Mouse (Mus musculus) Patski (cell line): ENCODE measurements around the gene Cfap61. TPM values are rescaled to one million over a fixed set of nuclear protein-coding genes. Genes with fewer than 3 reads are reported as not detected.

ENCODE experiments used
- ATAC-seq: fragments of 100-300 bp; one replicate; pipeline ENCODE4 v1.8.0; 2021
- CTCF ChIA-PET: fragments of 350-600 bp; sonication (Branson Sonifier 250); formaldehyde crosslinking; loops from one replicate; lab custom pipeline; 2022; ENCODE audit warnings: inconsistent platforms; lab: Charles Lee
- POLR2A ChIA-PET: fragments of 350-600 bp; sonication (Branson Sonifier 250); formaldehyde crosslinking; loops from one replicate; lab custom pipeline; 2022; ENCODE audit warnings: antibody characterized with exemption, inconsistent platforms; lab: Charles Lee
- DNase-seq: peaks from one replicate; pipeline ENCODE4 v3.0.0-alpha.2; 2011; ENCODE audit warnings: low read depth, low spot score
- H3K27me3 ChIP-seq: fragments of 371-371 bp; one replicate; pipeline ENCODE4 v1.5.1; 2021
- CTCF ChIP-seq: fragments of 100-300 bp; IDR thresholded peaks from one replicate; pipeline ENCODE4 v1.5.1; 2021
- in situ Hi-C: fragments of 300-500 bp; cut with MboI; formaldehyde crosslinking; loops from 3 replicates; pipeline ENCODE4 v1.11.1; 2018; ENCODE audit warnings: low pct_unique_long_range_greater_than_20kb, mixed read lengths
- polyA plus RNA-seq: library from polyadenylated mRNA; unstranded; gene quantifications from one replicate; pipeline ENCODE4 v1.2.3, GENCODE M21; 2021

The Cfap61 gene
- polyA plus RNA-seq, 1 experiment from 2014 or later, result 0.64 TPM

DNA sequence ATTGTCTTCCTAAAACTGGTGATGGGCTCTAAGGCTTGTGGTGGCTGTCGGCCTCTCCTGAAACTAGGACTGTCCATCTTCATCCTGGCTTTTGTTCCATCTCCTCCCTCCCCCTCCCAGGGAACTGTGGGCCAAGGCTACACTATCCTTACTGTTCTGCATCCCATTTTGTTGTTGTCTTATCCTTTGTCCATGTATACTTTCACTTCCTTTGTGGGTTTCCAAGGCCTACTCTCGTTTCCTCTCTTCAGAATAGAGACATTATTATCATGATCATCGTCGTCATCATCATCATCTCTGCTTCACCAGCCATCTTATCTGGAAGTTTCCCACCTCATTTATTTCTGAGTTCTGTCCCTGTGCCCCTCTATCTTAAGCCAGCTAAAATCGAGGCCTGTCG is 199.7 kb downstream of the Cfap61 start:
- ATAC-seq (no peak), DNase-seq (no peak)
- no peak for TF ChIP-seq CTCF
- POLR2A ChIA-PET, result no interaction called here
- H3K27me3 ChIP-seq, result no peaks in the 10 kb centered on the region
- CTCF ChIA-PET, result no interaction called here
- in situ Hi-C loops, result no loop called here

DNA sequence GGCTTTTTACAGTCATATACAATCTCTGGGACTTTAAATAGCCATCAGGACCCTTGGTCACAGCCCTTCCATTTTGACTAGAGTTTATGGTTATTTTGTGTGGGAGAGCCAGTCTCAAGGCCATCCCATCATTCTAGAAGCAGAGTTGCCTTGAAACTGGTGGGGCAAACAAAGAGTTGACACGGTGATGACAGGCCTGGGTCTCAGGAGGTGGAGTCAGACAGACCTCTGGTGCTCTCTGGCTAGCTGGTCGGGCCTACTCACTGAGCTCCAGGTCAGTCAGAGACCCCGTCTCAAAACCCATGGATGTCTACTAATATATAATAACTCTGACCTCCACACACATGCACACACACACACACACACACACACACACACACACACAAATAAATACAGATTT is 206.1 kb downstream of the Cfap61 start:
- peaks cover 3% of the 10 kb centered on the region for H3K27me3 ChIP-seq
- ChIA-PET CTCF (no interaction called here), POLR2A (no interaction called here)
- no peak for TF ChIP-seq CTCF
- ATAC-seq, result no peak
- DNase-seq, result no peak
- in situ Hi-C loops, result no loop called here

DNA sequence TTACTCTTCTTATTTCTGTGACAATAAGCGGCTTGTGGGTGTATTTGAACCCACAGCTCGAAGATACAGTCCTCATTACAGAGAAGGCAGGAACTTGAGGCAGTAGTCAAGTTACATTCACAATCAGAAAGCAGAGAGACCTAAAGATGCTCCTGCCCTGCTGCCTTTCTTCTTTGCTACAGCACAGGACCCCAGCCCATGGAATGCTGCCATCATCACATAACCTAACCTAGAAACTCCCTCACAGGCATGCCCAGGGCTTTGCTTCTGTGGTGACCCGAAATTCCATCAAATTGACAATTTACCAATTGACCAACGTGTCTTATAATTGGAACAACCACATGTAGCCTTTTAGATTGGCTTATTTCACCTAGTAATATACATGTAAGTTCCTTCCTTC is 212.7 kb downstream of the Cfap61 start:
- ATAC-seq, result no peak
- POLR2A ChIA-PET, result no interaction called here
- CTCF ChIA-PET, result no interaction called here
- H3K27me3 ChIP-seq, result peaks cover 10% of the 10 kb centered on the region
- in situ Hi-C loops, result no loop called here
- TF ChIP-seq CTCF, result no peak
- no peak for DNase-seq

DNA sequence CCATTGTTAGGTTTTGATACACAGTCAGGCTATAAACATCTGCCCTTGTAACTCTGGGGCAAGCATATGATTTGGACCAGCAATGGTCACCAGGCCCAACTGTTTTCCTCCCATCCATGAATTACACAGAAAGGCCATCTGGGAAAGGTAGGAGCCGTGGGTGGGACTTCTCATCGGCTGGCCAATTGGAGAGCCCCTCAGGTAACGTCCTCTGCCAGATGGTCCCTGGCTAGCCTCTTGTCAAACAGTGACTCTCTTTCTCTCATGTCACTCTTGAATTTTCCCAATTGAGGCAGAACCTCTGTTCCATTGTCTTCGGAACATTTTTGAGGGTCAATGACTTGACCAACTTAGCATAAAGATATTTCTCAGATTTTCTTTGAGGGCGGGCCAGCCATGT is 213.2 kb downstream of the Cfap61 start:
- in situ Hi-C loops, result no loop called here
- no peak for TF ChIP-seq CTCF
- H3K27me3 ChIP-seq, result peaks cover 10% of the 10 kb centered on the region
- ATAC-seq (no peak), DNase-seq (no peak)
- ChIA-PET POLR2A (no interaction called here), CTCF (no interaction called here)

DNA sequence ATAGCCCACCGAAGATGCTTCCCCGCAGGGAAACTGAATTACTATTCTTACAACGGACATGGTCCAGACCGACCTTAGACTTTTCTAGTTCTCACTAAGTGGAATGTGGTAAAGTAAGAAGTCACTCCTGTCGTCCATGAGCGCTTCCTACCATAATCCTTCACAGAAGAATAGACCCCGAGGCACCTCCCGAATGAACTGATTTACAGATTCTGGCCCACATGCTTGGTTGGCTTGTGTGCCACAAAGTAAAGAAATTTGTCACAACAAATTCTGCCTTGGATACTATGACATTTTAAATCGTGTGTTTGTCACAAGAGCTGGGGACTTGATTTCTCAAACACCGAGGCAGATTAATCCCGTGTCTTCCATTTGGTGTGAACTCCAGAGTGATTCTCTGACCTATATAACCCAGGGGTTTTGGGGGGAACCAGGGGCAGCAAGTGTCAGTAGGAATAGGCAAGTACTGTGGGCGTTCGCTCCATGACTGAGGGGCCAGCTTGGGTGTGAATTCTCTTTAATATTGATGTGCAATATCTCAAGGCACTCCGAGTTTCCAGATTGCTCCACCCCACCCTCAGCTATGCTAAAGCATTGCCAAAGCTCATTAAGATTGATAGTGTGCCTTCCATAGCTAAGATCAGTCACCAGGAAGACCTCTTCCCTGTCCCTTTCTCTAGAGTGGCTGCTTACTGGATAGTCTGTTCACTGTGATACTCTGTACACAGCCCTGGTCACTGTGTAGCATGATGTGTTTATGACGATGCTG is 214.8 kb downstream of the Cfap61 start:
- CTCF ChIA-PET, result no interaction called here
- DNase-seq (no peak), ATAC-seq (no peak)
- H3K27me3 ChIP-seq, result peaks cover 14% of the 10 kb centered on the region
- in situ Hi-C loops, result no loop called here
- TF ChIP-seq CTCF, result no peak
- POLR2A ChIA-PET, result no interaction called here

DNA sequence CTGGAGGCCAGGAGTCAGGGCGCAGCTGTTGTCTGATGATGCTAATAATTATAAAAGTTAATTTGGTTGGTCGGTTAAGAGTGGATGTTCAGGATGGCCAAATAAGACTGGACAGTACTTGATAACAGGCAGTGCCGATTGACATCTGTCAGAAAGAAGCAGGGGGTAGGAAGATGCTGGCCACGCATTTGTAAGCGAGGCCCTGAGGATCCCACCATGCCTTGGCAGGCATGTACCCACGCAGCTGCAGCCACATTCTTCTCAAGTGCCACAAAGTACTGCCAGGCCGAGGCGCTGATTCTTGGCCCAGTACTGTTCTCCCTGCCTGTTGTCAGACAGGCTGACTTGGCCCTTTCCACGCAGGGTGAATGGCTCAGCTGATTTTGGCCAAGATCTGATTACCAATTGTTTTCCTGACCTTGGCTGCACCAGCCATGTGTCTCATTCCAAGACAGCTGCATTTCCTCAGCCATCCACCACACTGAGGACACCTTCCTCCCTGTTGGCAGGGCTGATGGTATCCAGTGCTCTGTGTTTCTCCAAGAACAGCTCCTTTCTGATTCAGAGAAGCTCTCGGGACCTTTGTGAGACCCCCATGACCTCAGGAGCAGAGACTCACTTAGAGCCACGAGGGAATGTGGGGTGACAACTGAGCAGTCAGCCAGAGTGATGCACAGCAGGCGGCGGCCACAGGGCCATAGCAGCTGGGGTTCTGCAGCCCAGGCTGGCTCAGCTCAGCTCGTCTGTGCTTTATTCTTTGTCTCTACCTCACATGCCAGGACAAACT is 233.6 kb downstream of the Cfap61 start:
- ChIA-PET CTCF (no interaction called here), POLR2A (no interaction called here)
- in situ Hi-C loops, result no loop called here
- peaks cover 5% of the 10 kb centered on the region for H3K27me3 ChIP-seq
- DNase-seq (no peak), ATAC-seq (no peak)
- TF ChIP-seq CTCF, result no peak

DNA sequence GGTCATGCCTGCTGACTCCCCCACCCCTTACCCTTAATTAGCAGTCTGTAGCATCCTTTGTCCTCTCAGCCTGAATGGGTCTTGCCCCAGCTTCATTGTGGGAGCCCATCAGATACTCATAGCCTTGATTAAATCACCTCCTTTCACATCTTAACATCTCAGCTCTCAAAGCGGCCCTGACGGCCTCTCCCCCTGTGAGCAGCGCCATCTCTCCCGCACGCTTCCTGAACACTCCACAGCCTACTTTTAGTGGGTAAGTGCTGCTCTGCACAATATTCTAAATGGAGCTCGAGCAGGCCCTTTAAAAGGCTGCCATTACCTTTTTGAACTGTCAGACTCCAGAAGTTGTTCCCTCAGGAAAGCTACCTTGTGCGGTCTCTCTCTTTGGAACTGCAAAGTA is 234.9 kb downstream of the Cfap61 start:
- no peak for ATAC-seq
- ChIA-PET CTCF (no interaction called here), POLR2A (no interaction called here)
- in situ Hi-C loops, result no loop called here
- no peak for TF ChIP-seq CTCF
- DNase-seq, result no peak
- H3K27me3 ChIP-seq, result peaks cover 11% of the 10 kb centered on the region

DNA sequence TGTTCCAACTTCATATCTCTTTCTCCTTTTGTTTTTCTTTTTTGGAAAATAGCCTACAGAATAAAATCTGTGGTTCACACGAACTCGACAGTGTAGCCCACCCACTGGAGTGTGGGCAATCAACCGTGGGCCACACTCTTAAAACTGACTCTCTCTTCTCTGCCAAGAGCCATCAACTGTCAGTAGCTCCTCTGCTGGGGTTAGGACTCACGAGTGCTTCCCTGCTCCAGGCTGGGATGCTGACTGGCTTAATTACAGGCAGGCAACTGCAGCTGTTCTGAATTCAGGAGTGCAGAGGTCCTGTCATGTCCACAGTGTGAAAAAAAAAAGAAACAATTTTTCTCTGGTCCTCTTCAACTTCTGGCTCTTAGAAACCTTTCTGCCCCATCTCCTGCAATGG is 237.5 kb downstream of the Cfap61 start:
- DNase-seq, result no peak
- peaks cover 11% of the 10 kb centered on the region for H3K27me3 ChIP-seq
- in situ Hi-C loops, result no loop called here
- ATAC-seq, result no peak
- POLR2A ChIA-PET, result no interaction called here
- no peak for TF ChIP-seq CTCF
- CTCF ChIA-PET, result no interaction called here

DNA sequence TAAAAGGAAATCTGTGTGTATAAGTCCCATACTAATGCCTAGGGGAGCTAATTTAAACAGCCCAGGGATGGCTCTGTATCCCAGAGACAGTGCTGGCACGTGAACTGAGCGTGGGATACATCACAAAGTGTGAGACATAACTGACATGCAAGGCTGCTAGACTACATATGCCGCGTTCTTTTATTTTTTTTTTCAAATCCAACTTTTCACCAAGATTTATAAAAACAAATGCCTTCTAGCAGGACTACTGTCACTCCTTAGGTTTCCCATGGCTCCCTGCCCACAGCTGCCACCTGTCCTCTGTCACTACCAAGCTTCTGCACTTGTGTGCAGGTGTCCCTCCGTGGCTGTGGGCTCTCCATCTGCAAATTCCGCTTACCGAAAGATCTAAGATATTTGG is 239.6 kb downstream of the Cfap61 start:
- no peak for ATAC-seq
- CTCF ChIA-PET, result interaction anchor here (1.2 kb wide), 1 partner anchor 28 kb away, joined by 4 read pairs; no protein-coding TSS in a partner anchor
- POLR2A ChIA-PET, result no interaction called here
- no peak for DNase-seq
- in situ Hi-C loops, result no loop called here
- H3K27me3 ChIP-seq, result peaks cover 11% of the 10 kb centered on the region
- TF ChIP-seq CTCF, result no peak

DNA sequence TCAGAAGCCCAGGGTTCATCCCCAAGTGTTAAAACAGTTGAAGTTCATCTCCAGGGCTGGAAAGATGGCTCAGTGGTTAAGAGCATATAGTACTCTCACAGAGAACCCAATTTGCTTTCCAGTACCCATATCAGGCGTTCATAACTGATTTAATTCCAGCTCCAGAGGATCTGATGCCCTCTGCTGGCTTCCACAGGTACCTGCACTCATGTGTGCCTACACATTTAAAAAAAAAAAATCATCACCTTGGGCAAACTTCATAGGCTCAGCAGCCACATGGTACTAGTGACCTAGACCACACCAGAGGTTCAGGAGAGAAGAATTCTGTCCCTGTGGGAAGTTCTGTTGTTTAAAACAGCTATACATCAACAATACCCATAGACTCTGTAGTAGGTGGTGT is 244.1 kb downstream of the Cfap61 start:
- ChIA-PET CTCF (no interaction called here), POLR2A (no interaction called here)
- ATAC-seq, result no peak
- no peak for TF ChIP-seq CTCF
- DNase-seq, result no peak
- in situ Hi-C loops, result no loop called here
- peaks cover 22% of the 10 kb centered on the region for H3K27me3 ChIP-seq
